Mouse (Mus musculus): ENCODE measurements around the gene C530008M17Rik.
"Not testable (repeated sequence)": the region's sequence is repeated elsewhere in the genome, so short reads cannot be mapped to it uniquely, and the experiment has no call there.

C530008M17Rik gene

GRCm38 (mm10) chr5:76910807-76911206 lies 254.5 kb downstream of the C530008M17Rik start:
- DNase-seq, result no peak

- not testable (repeated sequence) for DNase-seq
Observed at GRCm38 (mm10) chr5:76912522-76912921, 256.2 kb downstream of the C530008M17Rik start.

- DNase-seq, result no peak
Observed at GRCm38 (mm10) chr5:76922833-76923232, 266.5 kb downstream of the C530008M17Rik start.
